Mouse (Mus musculus): ENCODE results near the gene Srsf10. TPM values are rescaled to one million over a fixed set of nuclear protein-coding genes. Genes with fewer than 3 reads are reported as not detected.

The Srsf10 gene
- polyA plus RNA-seq, 1 experiment = 72.8 TPM

DNA sequence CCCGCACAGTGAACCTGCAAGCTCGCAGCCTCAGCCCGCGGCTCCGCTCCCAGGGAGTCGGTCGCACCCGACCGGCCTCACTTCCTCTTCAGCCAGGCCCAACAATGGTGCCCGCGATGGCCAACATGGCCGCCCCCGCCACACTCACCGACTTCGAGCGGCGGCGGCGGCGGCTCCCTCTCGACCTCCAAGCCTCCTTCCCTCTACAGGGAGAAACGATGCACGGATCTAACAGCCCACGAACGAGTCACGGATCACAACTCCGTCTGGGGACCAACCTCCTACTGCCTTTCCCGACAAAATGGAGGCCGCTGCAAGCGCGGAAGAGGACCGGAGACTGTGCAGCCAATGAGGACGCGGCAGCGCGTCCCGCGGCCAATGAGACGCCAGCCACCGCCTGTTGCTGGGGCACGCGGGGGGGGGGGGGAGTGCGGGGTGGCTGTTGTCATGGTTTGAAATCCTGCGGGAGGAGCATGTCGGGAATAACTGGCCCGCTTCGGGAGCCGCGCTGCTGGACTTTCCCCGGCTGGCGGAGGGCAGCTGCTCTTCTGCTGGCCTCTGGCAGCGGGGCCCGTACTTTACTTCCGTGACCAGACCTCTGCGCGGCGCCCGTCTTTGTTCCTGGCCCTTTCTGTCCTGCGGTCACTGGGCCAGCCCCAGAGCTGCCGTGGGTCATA, 18.1 kb downstream of the Srsf10 start, which contains the start of gene Pnrc2:
Pnrc2 (minus strand) TSS at position 325 of the 677 bp plus-strand sequence.
- Histone ChIP-seq H3K27me3 (ENCODE audit: control insufficient read depth, insufficient read depth, low read length) (no peaks in the 10 kb centered on the region), H3K4me1 (ENCODE audit: control insufficient read depth, insufficient read depth, low read length) (peaks cover 19% of the 10 kb centered on the region), H3K4me3 (ENCODE audit: control insufficient read depth, low read depth, low read length) (peak within 1 kb of the TSS; percentile 96), H3K36me3 (ENCODE audit: control insufficient read depth, insufficient read depth, low read length) (peaks cover 3% of the 10 kb centered on the region), H3K27ac (ENCODE audit: control insufficient read depth, insufficient read depth, low read depth, low read length) (peak within 1 kb of the TSS; percentile 99)
- TF ChIP-seq CTCF (IDR thresholded peaks at IDR 0.05; ENCODE audit: control insufficient read depth, insufficient read depth, insufficient replicate concordance, low read depth, low read length) (no peak), POLR2A (IDR thresholded peaks at IDR 0.05; ENCODE audit: control insufficient read depth, low read depth, low read length) (peak; percentile 88)

DNA sequence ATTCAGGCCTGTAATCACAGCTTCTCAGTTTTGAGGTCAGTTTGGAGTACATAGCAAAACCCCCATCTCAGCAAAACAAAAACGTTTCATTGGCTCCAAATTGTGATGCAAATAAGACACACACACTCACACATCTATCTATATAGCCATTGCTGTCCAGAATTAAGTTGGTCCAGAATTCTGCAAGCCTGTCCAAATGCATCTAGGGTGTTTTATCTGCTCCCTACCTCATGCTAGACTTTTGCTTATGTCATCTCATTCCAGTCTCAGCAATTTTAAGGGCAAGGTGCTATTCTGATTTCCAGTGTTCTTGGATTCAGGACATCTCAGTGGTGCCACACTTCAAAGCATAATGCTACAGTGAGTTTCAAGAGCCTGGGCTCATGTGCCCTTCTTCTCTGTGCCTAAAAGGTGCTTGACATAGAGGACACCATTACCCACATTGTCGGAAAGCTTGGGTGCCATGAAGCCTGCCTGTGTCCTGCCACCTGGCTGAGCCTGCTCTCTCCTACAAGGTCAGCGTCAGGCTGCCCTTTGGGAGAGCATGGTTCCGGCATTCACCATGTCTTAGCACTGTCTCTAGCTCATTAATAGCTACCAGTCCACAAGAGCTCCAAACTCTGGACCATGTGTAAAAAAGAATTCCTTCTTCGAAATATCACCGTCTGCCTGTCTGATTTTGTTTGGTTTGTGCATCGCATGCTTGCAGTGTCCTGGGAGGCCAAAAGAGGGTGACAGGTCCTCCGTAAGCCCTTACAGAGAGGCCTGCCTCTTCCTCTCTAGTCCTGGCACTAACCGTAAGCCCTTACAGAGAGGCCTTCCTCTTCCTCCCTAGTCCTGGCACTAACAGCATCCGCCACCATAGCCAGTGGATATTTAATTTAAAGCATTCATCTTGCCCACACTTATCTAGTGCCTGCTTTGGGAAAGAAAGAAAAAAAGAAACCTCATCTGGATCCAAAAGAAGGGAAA, 19.3 kb downstream of the Srsf10 start:
- peak overlapping the region; percentile 96 for H3K4me3 ChIP-seq (ENCODE audit: control insufficient read depth, low read depth, low read length)
- H3K4me1 ChIP-seq (ENCODE audit: control insufficient read depth, insufficient read depth, low read length) = peaks cover 19% of the 10 kb centered on the region
- TF ChIP-seq POLR2A (IDR thresholded peaks at IDR 0.05; ENCODE audit: control insufficient read depth, low read depth, low read length) = no peak
- TF ChIP-seq CTCF (IDR thresholded peaks at IDR 0.05; ENCODE audit: control insufficient read depth, insufficient read depth, insufficient replicate concordance, low read depth, low read length) = no peak
- no peaks in the 10 kb centered on the region for H3K27me3 ChIP-seq (ENCODE audit: control insufficient read depth, insufficient read depth, low read length)
- peak overlapping the region; percentile 94 for H3K27ac ChIP-seq (ENCODE audit: control insufficient read depth, insufficient read depth, low read depth, low read length)
- peaks cover 3% of the 10 kb centered on the region for H3K36me3 ChIP-seq (ENCODE audit: control insufficient read depth, insufficient read depth, low read length)

DNA sequence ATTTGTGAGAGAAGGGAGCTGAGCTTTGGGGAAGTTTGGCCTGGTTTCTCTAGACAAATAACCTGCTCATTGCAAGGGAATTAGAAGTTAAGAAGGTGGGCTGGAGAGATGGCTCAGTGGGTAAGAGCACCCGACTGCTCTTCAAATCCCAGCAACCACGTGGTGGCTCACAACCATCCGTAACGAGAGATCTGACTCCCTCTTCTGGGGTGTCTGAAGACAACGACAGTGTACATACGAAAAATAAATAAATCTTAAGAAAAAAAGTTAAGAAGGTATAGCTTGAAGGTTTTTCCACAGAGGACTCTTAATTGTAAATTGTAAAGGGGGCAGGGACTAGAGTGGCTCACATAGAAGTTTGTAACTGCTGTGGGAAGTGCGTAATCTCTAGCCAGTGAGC, 20.0 kb downstream of the Srsf10 start:
- Histone ChIP-seq H3K27me3 (ENCODE audit: control insufficient read depth, insufficient read depth, low read length) (no peaks in the 10 kb centered on the region), H3K4me1 (ENCODE audit: control insufficient read depth, insufficient read depth, low read length) (peaks cover 19% of the 10 kb centered on the region), H3K4me3 (ENCODE audit: control insufficient read depth, low read depth, low read length) (no peak overlapping the region; the same call in 1 of the 2 replicates), H3K36me3 (ENCODE audit: control insufficient read depth, insufficient read depth, low read length) (peaks cover 3% of the 10 kb centered on the region), H3K27ac (ENCODE audit: control insufficient read depth, insufficient read depth, low read depth, low read length) (peak overlapping the region; percentile 90)
- no peak for TF ChIP-seq POLR2A (IDR thresholded peaks at IDR 0.05; ENCODE audit: control insufficient read depth, low read depth, low read length)
- TF ChIP-seq CTCF (IDR thresholded peaks at IDR 0.05; ENCODE audit: control insufficient read depth, insufficient read depth, insufficient replicate concordance, low read depth, low read length) = no peak

DNA sequence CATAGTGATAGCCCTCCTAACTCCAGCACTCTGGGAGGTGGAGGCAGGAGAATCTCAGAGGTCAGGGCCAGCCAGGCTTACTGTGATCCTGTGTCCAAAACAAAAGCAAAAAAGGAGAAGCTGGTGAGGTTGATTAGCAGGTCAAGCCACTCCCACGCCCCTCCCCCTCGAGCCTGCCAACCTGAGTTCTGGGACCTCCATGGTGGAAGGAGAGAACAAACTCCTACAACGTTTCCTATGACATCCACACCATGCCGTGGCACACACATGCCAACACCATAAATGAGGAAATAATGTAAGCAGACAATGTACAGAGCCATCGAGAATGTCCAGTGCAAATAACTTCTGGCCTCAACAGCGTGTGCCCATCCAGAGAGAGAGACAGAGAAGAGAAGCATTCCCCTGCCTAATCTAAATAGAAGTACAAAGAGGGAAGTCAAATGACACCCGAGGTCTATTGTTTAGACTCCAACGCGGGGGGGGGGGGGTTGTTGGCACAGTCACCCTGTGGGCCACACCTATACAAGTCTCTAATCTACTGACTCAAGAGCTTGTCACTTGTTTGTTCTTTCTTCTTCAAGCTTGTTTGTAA, 20.5 kb downstream of the Srsf10 start:
- Histone ChIP-seq H3K27ac (ENCODE audit: control insufficient read depth, insufficient read depth, low read depth, low read length) (peak overlapping the region; percentile 90), H3K36me3 (ENCODE audit: control insufficient read depth, insufficient read depth, low read length) (peaks cover 3% of the 10 kb centered on the region), H3K4me3 (ENCODE audit: control insufficient read depth, low read depth, low read length) (peak overlapping the region; percentile 57), H3K27me3 (ENCODE audit: control insufficient read depth, insufficient read depth, low read length) (no peaks in the 10 kb centered on the region), H3K4me1 (ENCODE audit: control insufficient read depth, insufficient read depth, low read length) (peaks cover 19% of the 10 kb centered on the region)
- no peak for TF ChIP-seq POLR2A (IDR thresholded peaks at IDR 0.05; ENCODE audit: control insufficient read depth, low read depth, low read length)
- TF ChIP-seq CTCF (IDR thresholded peaks at IDR 0.05; ENCODE audit: control insufficient read depth, insufficient read depth, insufficient replicate concordance, low read depth, low read length) = no peak

DNA sequence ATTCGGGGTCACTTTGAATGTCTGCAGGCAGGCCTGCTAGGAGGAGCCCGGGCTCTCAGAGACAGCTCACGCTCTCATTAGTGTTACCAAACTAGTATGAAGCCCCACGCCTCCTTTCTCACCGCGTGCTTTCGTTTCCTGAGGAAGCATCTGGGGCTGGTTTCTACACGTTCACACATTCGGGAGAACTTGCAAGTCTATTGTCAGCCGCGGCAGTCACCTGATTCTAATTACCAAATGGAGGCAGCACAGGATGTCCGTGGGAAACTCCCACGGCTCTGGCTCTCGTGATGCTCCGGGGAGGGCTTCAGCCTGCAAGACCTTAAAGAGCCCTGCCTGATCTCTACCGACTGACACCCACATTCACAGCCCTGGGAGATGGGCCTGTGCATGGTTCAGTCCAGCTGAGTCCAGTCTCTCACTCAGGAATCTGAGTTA, 21.1 kb downstream of the Srsf10 start:
- H3K27me3 ChIP-seq (ENCODE audit: control insufficient read depth, insufficient read depth, low read length) = no peaks in the 10 kb centered on the region
- TF ChIP-seq POLR2A (IDR thresholded peaks at IDR 0.05; ENCODE audit: control insufficient read depth, low read depth, low read length) (peak; percentile 32; the same call in 1 of the 2 replicates), CTCF (IDR thresholded peaks at IDR 0.05; ENCODE audit: control insufficient read depth, insufficient read depth, insufficient replicate concordance, low read depth, low read length) (no peak)
- H3K4me3 ChIP-seq (ENCODE audit: control insufficient read depth, low read depth, low read length) = peak overlapping the region; percentile 57
- H3K27ac ChIP-seq (ENCODE audit: control insufficient read depth, insufficient read depth, low read depth, low read length) = peak overlapping the region; percentile 90
- H3K36me3 ChIP-seq (ENCODE audit: control insufficient read depth, insufficient read depth, low read length) = peaks cover 3% of the 10 kb centered on the region
- peaks cover 19% of the 10 kb centered on the region for H3K4me1 ChIP-seq (ENCODE audit: control insufficient read depth, insufficient read depth, low read length)

DNA sequence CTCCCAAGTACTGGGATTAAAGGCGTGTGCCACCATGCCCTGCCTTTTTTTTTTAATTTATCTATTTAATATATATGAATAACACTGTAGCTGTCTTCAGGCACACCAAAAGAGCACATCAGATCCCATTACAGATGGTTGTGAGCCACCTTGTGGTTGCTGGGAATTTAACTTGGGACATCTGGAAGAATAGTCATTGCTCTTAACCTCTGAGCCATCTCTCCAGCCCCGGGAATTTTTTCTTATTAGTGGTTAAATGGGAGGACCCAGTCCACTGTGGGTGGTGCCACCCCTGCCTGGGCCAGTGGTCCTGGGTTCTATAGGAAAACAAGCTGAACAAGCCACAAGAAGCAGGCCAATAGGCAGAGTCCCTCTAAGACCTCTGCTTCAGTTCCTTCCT, 22.2 kb downstream of the Srsf10 start:
- no peak overlapping the region for H3K4me3 ChIP-seq (ENCODE audit: control insufficient read depth, low read depth, low read length)
- no peaks in the 10 kb centered on the region for H3K36me3 ChIP-seq (ENCODE audit: control insufficient read depth, insufficient read depth, low read length)
- TF ChIP-seq CTCF (IDR thresholded peaks at IDR 0.05; ENCODE audit: control insufficient read depth, insufficient read depth, insufficient replicate concordance, low read depth, low read length) (no peak), POLR2A (IDR thresholded peaks at IDR 0.05; ENCODE audit: control insufficient read depth, low read depth, low read length) (no peak)

More for the DNA sequence above, 22.2 kb downstream of the Srsf10 start:
- Histone ChIP-seq H3K27ac (ENCODE audit: control insufficient read depth, insufficient read depth, low read depth, low read length) (no peak overlapping the region), H3K4me1 (ENCODE audit: control insufficient read depth, insufficient read depth, low read length) (peaks cover 19% of the 10 kb centered on the region), H3K27me3 (ENCODE audit: control insufficient read depth, insufficient read depth, low read length) (no peaks in the 10 kb centered on the region)

Data from testis, adult 2 months (tissue).